Mouse (Mus musculus) embryo, embryonic 10 days (tissue): ENCODE data around the gene Wdr27.
A peak's percentile ranks its signal among the peaks of the same experiment; 100 is the strongest.
"Not testable (repeated sequence)": the region's sequence is repeated elsewhere in the genome, so short reads cannot be mapped to it uniquely, and the experiment has no call there.

Experiments used
- DNase-seq: peaks from one replicate; pipeline ENCODE4 v3.0.0-alpha.2; 2015; ENCODE audit warnings: low spot score

Gene Wdr27

GRCm38 (mm10) chr17:14943009-14943728 lies at the start of gene Wdr27, which contains the start of gene 1600012H06Rik:
Wdr27 (minus strand) TSS chr17:14943158.
1600012H06Rik (plus strand) TSS chr17:14943184.
- peak; percentile 100 for DNase-seq

DNA sequence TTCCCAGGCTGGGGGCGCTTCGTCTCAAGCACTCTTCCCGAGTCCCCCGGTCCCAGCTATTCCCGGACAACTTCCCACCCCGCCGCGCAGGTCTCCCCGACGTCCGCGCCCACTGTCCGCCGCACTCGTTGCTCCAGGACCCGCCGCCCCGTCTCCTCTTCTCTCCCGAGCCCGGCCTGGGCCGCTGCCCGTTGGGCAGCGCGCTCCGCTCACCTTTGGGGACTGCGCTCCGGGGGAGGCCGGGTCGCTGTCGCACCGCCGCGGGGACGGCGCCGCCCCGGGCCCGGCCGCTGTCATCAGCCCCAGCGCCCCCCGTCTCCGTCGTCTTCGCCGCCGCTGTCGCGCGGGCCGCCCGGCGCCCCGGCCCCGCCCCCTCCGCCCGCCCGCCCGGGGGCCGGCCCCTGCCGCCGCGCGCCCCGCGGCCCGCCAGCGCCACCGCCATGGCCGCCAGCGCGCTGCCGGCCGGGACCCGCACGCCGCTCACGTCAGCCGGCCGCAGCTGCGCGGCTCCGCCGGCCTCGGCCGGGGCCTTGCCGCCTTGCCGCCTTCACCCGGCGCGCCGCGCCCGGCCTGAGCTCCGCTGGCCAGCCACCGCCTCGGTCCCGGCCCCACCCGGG lies 49.7 kb upstream of the Wdr27 start:
- not testable (repeated sequence) for DNase-seq

DNA sequence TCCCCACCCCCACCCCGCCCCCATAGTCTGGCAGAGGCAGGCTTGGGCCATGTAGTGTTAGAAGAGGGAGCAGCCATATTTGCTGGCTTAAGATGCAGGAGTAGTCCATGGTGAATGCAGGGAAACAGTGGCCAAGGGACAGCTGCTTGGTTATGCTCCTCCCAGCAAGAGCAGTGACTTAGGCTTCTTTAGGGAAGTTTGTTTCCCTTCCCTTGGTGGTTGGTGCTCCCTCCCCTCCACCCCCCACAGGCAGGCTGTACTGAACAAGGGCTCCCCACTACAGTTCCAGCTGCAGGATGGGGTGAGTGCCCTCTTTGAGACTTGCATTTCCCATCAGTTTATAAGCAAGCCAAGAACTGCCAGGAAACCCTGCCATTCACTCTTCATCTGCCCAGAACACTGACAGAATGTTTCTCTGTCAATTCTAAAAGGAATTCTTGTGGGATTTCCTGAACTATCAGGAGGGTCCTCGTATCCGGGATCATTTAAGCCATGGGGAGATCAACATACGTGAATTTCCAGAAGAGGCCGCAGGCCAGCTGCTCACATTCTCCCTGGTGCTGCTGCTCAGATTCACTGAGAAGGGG lies 47.3 kb upstream of the Wdr27 start:
- DNase-seq: not testable (repeated sequence)

GRCm38 (mm10) chr17:14978362-14979038 lies 35.5 kb upstream of the Wdr27 start, which contains the start of the genes 9030025P20Rik and Gm3417:
9030025P20Rik (plus strand) TSS chr17:14978468.
Gm3417 (minus strand) TSS chr17:14978790.
- DNase-seq: not testable (repeated sequence)

GRCm38 (mm10) chr17:14977718-14978361 lies 34.9 kb upstream of the Wdr27 start:
- not testable (repeated sequence) for DNase-seq

DNA sequence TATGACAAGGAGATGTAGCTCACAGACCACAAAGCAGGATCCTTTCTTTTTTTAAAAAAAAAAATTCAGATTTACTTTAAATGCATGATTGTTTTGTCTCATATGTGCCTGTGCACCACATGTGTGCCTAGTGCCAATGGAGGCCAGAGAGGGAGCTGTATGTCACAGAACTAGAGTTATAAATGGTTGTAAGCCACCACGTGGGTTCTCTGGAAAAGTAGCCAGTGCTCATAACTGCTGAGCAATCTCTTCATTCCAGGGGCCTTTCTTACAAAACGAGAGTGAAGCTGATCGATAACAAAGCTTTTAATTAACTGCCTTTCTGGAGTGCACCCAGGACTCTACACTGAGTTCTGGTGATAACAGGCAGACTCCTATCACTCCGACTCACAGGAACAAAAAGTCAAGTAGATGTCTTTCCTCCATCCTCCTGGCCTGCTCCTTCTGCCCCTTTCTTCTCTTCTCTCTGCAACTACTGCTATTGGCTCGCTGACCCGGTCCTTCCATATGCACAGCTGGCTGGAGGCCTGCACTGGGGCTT lies 25.5 kb upstream of the Wdr27 start:
- not testable (repeated sequence) for DNase-seq

DNA sequence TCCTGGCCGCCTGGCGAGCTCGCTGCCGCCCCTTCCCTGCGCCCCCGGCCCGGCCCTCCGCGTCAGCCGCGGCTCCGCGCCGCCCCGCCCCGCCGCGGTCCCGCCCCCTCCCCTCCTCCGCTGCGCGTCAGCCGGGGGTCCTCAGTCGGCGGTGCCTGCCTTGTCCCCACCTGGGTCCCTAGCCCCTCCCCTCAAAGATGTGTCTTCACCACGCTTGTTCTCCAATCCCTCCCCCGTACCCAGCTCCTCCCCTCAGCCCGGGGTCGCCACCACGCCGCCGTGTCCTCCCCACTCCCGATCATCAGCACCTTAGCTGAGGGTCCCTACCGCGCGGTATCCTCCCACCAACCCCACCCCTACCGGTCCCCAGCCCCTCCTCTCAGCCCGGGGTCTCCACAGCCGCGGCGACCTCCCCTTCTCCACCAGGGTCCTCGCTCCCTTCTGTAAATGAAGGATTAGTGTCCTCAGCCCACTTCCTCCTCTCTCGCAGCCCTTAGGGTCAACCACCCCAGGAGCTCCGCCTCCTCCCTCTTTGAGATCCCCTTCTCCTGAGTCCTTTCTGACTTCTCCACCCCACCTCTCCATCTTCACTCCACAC lies 18.7 kb upstream of the Wdr27 start:
- DNase-seq: not testable (repeated sequence)

- DNase-seq: peak; percentile 16
These were observed 18.1 kb upstream of the Wdr27 start, which contains the start of gene Phf10 for GRCm38 (mm10) chr17:14960951-14961556. Phf10 (minus strand) TSS chr17:14961273.

GRCm38 (mm10) chr17:14960520-14960919 lies 17.6 kb upstream of the Wdr27 start:
- DNase-seq: peak; percentile 14

DNA sequence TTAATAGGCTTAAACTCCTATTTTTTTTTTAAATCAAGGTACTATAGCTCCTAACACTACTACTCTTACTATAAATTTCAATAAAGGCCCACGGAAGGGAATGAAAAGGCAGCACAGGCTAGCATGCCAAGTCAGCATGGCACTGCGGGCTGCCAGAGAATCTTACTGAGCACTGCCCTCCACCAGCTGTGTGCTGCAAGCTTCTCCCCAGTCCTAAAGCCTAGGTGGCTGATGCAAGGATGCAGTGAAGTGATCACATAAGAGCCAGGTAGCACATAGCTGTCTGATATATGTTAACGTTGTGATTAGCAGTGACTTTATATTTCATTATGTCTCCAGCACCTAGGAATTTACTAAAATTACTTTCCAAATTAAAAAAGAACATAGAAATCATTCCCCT lies 17.0 kb upstream of the Wdr27 start:
- no peak for DNase-seq

DNA sequence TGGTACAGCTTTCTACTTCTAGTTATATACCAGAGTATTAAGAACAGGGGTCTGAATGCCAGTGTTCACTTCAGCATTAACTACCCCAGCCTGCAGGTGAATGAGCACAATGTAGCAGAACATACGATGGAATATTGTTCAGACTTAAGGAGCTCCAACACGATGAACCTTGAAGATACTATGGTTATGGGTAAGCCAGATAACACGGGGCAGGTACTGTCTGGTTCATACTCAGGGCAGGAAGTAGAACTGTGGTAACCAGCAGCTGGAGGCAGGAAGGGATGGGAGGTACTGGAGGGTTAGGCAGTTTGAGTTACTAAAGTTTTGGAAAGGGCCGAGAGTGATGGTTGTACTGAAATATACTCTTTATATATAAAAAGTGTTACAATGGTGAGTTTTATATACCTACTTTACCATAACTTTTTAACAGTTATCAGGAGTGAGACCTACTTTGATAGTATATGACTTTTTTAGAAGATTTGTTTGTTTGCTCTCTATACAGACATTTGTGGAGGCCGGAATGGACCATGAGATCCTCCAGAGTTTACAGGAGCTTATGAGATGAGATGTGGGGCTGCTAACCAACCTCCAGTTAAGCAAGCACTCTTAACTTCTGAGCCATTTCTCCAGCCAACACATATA lies 15.8 kb upstream of the Wdr27 start:
- no peak for DNase-seq

GRCm38 (mm10) chr17:14953452-14953851 lies 10.5 kb upstream of the Wdr27 start:
- DNase-seq: no peak

DNA sequence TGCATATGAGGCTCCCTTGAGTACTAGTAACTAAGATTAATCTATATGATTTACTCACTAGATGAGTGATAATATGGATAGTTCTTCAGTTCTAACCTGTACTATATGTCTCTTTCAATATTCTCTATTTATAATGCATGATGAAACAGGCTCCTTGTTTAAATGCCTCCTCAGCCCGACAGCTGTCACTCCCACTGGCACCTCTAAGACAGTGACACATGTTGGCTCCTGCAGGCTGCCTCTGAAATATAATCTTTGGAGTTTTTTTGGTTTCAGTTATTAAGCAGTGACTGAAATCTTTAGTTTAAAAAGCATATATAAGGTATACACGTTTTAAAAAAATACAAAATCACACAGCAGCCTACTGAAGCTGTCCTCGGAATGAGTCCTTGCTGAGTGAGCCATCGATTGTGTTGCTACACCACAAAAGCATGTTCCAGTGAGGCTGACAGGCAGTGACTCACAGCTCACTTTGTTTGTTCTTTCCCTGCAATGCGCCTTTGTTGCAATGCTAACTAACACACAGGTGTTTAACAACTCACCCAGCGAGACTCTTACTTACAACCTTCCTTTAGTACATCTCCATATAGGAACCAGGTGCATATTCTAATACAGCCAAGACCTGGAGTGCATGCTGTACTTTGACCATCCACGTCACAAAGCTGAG lies 6.3 kb upstream of the Wdr27 start:
- no peak for DNase-seq

- no peak for DNase-seq
These were observed 1.6 kb upstream of the Wdr27 start for GRCm38 (mm10) chr17:14944551-14944950.

- no peak for DNase-seq
These were observed 736 bp upstream of the Wdr27 start for GRCm38 (mm10) chr17:14943729-14944059.

GRCm38 (mm10) chr17:14942181-14942580 lies 777 bp downstream of the Wdr27 start:
- DNase-seq: not testable (repeated sequence)

DNA sequence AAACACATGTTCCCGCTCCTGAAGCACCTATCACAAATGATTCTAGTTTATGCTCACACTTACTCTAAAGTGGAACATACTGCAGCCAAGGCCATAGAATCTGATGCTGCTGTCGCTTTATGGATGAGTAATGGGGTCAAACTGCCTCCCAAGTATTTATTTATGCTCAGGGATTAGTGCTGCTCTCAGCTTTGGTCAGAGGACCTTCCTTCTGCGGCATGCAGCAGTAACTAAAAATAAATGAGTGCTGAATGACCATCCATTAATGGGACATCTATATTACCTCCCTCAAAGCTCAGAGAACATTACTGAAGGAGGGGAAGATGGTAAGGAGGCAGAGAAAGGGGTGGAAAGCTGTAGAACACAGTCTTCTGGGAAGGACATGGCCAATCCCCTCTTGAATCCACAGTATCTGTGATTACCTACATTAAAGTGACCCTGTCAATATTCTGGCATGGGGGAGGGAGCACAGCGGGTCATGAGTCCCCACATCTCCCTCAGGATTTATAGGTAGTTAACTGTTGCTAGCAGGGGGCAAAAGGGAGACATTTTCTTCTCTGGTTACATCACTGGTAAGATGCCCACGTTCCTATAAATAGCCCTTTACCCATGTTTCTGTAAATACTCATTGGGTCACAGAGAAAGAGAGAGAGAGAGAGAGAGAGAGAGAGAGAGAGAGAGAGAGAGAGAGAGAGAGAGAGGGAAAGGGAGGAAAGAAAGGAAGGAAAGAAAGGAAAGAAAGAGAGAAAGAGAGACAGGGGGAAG lies 6.9 kb downstream of the Wdr27 start:
- no peak for DNase-seq

GRCm38 (mm10) chr17:14935280-14935679 lies 7.7 kb downstream of the Wdr27 start:
- not testable (repeated sequence) for DNase-seq

DNA sequence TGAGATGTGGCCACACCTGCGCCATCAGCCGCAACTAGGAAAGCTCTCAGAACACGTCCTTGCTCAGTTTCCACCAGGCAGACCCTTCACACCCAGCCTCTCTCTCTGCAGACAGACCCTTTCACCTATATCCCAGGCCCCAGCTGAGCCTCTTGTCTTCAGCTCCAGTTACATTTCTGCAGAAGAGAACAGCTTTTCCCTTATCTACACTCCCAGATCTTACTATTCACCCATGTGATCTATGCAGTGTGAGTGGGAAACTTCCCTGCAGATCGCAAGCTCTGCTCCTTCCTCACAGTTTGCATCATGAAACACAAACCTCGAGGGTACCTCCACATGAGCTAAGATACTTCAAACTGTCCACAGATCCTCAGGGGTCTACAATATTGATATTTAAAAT lies 11.5 kb downstream of the Wdr27 start:
- no peak for DNase-seq
